Mouse (Mus musculus) midbrain, embryonic 14.5 days (tissue): ENCODE measurements at regions not wholly inside any gene's neighbourhood (a gene's known extent, or its start where the extent isn't known, plus 50 kb on each side); places are given as distances from the start of the nearest gene placed in this dataset.
"Not testable (repeated sequence)": the region's sequence is repeated elsewhere in the genome, so short reads cannot be mapped to it uniquely, and the experiment has no call there.

Source experiments
- ATAC-seq: fragments of 200-750 bp; cut with Nextera tagmentation; 2 replicates; pipeline ENCODE4 v1.8.0; 2017; ENCODE audit warnings: moderate number of reproducible peaks, moderate library complexity; ENCODE audit not compliant: low FRiP score, low TSS enrichment
- DNase-seq: peaks from one replicate; pipeline ENCODE4 v3.0.0-alpha.2; 2015
- H3K27ac ChIP-seq: fragments of 300-500 bp; sonication (generic); replicated peaks from 2 replicates; pipeline ENCODE4 v1.5.1; 2014; ENCODE audit warnings: mild to moderate bottlenecking, low read depth, low read length, moderate library complexity
- H3K27me3 ChIP-seq: fragments of 300-500 bp; sonication (generic); 2 replicates; pipeline ENCODE4 v1.6.1; 2014; ENCODE audit warnings: low read length, control low read depth, mixed read lengths; ENCODE audit not compliant: control insufficient read depth, insufficient read depth
- H3K36me3 ChIP-seq: fragments of 300-500 bp; sonication (generic); 2 replicates; pipeline ENCODE4 v1.6.1; 2014; ENCODE audit warnings: low read length, control low read depth; ENCODE audit not compliant: control insufficient read depth, insufficient read depth
- H3K4me1 ChIP-seq: fragments of 300-500 bp; sonication (generic); 2 replicates; pipeline ENCODE4 v1.6.1; 2014; ENCODE audit warnings: mild to moderate bottlenecking, antibody characterized with exemption, low read length, control low read depth; ENCODE audit not compliant: control insufficient read depth, insufficient read depth
- H3K4me2 ChIP-seq: fragments of 300-500 bp; sonication (generic); 2 replicates; pipeline ENCODE4 v1.6.1; 2014; ENCODE audit warnings: mild to moderate bottlenecking, low read length, moderate library complexity
- H3K4me3 ChIP-seq: fragments of 300-500 bp; sonication (generic); replicated peaks from 2 replicates; pipeline ENCODE4 v1.5.1; 2014; ENCODE audit warnings: low read depth, low read length
- H3K9ac ChIP-seq: fragments of 300-500 bp; sonication (generic); replicated peaks from 2 replicates; pipeline ENCODE4 v1.6.1; 2014; ENCODE audit warnings: mild to moderate bottlenecking, low read length, moderate library complexity
- H3K9me3 ChIP-seq: fragments of 300-500 bp; sonication (generic); 2 replicates; pipeline ENCODE4 v1.6.1; 2016; ENCODE audit warnings: low read length, control low read depth, mixed read lengths; ENCODE audit not compliant: control insufficient read depth
- WGBS: fragments of 180-500 bp; shearing (Covaris S2); extraction: QIAGEN DNeasy Blood & Tissue Kit; methylation state at CpG from one replicate; pipeline ENCODE4 v1.1.7; 2014; 5-methylcytosine and 5-hydroxymethylcytosine counted together

DNA sequence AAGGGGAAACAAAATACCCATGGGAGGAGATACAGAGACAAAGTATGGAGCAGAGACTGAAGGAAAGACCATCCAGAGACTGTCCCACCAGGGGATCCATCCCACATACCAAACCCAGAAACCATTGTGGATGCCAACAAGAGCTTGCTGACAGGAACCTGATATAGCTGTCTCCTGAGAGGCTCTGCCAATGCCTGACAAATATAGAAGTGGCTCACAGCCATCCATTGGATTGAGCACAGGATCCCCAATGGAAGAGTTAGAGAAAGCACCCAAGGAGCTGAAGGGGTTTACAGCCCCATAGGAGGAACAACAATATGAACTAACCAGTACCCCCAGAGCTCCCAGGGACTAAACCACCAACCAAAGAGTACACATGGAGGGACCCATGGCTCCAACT, 280.2 kb upstream of the B3galt2 start:
- ATAC-seq, H3K27me3 ChIP-seq, H3K36me3 ChIP-seq, H3K27ac ChIP-seq, H3K9ac ChIP-seq, DNase-seq, H3K4me3 ChIP-seq, H3K4me2 ChIP-seq, H3K4me1 ChIP-seq, H3K9me3 ChIP-seq: not testable (repeated sequence)

GRCm38 (mm10) chr1:143391851-143392250, 248.6 kb upstream of the B3galt2 start:
- no peak overlapping the region for H3K9ac ChIP-seq
- no peaks in the 10 kb centered on the region for H3K4me1 ChIP-seq
- H3K36me3 ChIP-seq: no peaks in the 10 kb centered on the region
- no peaks in the 10 kb centered on the region for H3K27me3 ChIP-seq
- WGBS: 75% methylated on average over 4 of the region's 4 CpGs
- no peak overlapping the region for H3K4me2 ChIP-seq
- DNase-seq (no peak), ATAC-seq (no peak)
- H3K9me3 ChIP-seq: no peaks in the 10 kb centered on the region
- H3K27ac ChIP-seq: no peak overlapping the region
- H3K4me3 ChIP-seq: no peak overlapping the region
